Mouse (Mus musculus) liver, embryonic 14.5 days (tissue): ENCODE measurements around the gene Ptafr. TPM values are rescaled to one million over a fixed set of nuclear protein-coding genes. Genes with fewer than 3 reads are reported as not detected.
A peak's percentile ranks its signal among the peaks of the same experiment; 100 is the strongest.

ENCODE experiments used
- ATAC-seq: fragments of 200-750 bp; cut with Nextera tagmentation; 2 replicates; pipeline ENCODE4 v1.8.0; 2017; ENCODE audit warnings: moderate number of reproducible peaks, mild to moderate bottlenecking, moderate library complexity; ENCODE audit not compliant: insufficient read depth
- DNase-seq, 3 experiments: peaks; one replicate each; pipeline ENCODE4 v3.0.0-alpha.2; 2012 to 2013; ENCODE audit warnings: low read depth in 3 of 3, low spot score in 3 of 3
- H3K27ac ChIP-seq: fragments of 300-500 bp; sonication (generic); 2 replicates; pipeline ENCODE4 v1.5.1; 2014; ENCODE audit warnings: moderate library complexity, mild to moderate bottlenecking, control low read depth, inconsistent platforms
- H3K27me3 ChIP-seq: fragments of 300-500 bp; sonication (generic); 2 replicates; pipeline ENCODE4 v1.6.1; 2014; ENCODE audit warnings: mild to moderate bottlenecking, low read length, moderate library complexity; ENCODE audit not compliant: control insufficient read depth, insufficient read depth
- H3K36me3 ChIP-seq: fragments of 300-500 bp; sonication (generic); replicated peaks from 2 replicates; pipeline ENCODE4 v1.6.1; 2014; ENCODE audit warnings: low read depth; ENCODE audit not compliant: control insufficient read depth, insufficient read depth
- H3K4me1 ChIP-seq, 2 experiments: fragments of 200-500 bp in 1 of 2; fragments of 300-500 bp in 1 of 2; sonication (generic) in 1 of 2; replicated peaks; 2 replicates each; pipeline ENCODE4 v1.6.1; 2012 to 2014; ENCODE audit warnings: antibody characterized with exemption in 1 of 2, inconsistent platforms in 1 of 2, low read length in 1 of 2; ENCODE audit not compliant: control insufficient read depth in 2 of 2, insufficient read depth in 2 of 2
- H3K4me2 ChIP-seq: fragments of 300-500 bp; sonication (generic); 2 replicates; pipeline ENCODE4 v1.6.1; 2014; ENCODE audit warnings: low read depth, mild to moderate bottlenecking, control low read depth, moderate library complexity
- H3K4me3 ChIP-seq, 2 experiments: fragments of 200-500 bp in 1 of 2; fragments of 300-500 bp in 1 of 2; sonication (generic) in 1 of 2; 2 replicates each; pipeline ENCODE4 v1.5.1; 2012 to 2014; ENCODE audit warnings: low read depth in 2 of 2, low read length in 2 of 2, mild to moderate bottlenecking in 2 of 2, control low read depth in 1 of 2, inconsistent platforms in 1 of 2, moderate library complexity in 1 of 2; ENCODE audit not compliant: insufficient read depth in 1 of 2
- H3K9ac ChIP-seq: fragments of 300-500 bp; sonication (generic); replicated peaks from 2 replicates; pipeline ENCODE4 v1.6.1; 2014; ENCODE audit warnings: mild to moderate bottlenecking, control low read depth, moderate library complexity
- H3K9me3 ChIP-seq: fragments of 300-500 bp; sonication (generic); 2 replicates; pipeline ENCODE4 v1.6.1; 2016; ENCODE audit warnings: low read length, mixed read lengths; ENCODE audit not compliant: control insufficient read depth
- CTCF ChIP-seq: IDR thresholded peaks from 2 replicates; pipeline ENCODE4 v1.5.1; 2016; ENCODE audit warnings: antibody characterized with exemption, low read depth, control low read depth
- EP300 ChIP-seq: IDR thresholded peaks from 2 replicates; pipeline ENCODE4 v1.6.1; 2016; ENCODE audit warnings: antibody characterized with exemption, low read depth
- WGBS: fragments of 180-500 bp; shearing (Covaris S2); extraction: QIAGEN DNeasy Blood & Tissue Kit; methylation state at CpG from one replicate; pipeline ENCODE4 v1.1.7; 2014; ENCODE audit not compliant: insufficient replicate concordance; 5-methylcytosine and 5-hydroxymethylcytosine counted together
- polyA plus RNA-seq, 2 experiments: library from polyadenylated mRNA; depleted of rRNA in 1 of 2; stranded (reverse) in 1 of 2; unstranded in 1 of 2; fragments of >200 nt; fragmentation: Nextera tagmentation in 1 of 2; extraction: Ambion mirVana in 1 of 2; gene quantifications; 2 replicates each; pipeline versions ENCODE4 v1.2.1 to v1.2.3; 2012 to 2014

The Ptafr gene
- polyA plus RNA-seq, 2 experiments, result 0.25 to 0.61 TPM

GRCm38 (mm10) chr4:132618850-132619375, 55.0 kb downstream of the Ptafr start:
- DNase-seq (no peak), ATAC-seq (no peak)
- TF ChIP-seq CTCF (no peak), EP300 (no peak)
- H3K4me3 ChIP-seq, result no peak overlapping the region
- WGBS, result 71% methylated on average over 10 of the region's 10 CpGs
- no peak overlapping the region for H3K4me2 ChIP-seq
- H3K9me3 ChIP-seq, result no peaks in the 10 kb centered on the region; the same call in 1 of the 2 replicates
- no peak overlapping the region for H3K9ac ChIP-seq
- H3K4me1 ChIP-seq, result peaks cover 9% of the 10 kb centered on the region in 2 experiments
- no peaks in the 10 kb centered on the region for H3K27me3 ChIP-seq
- no peak overlapping the region for H3K27ac ChIP-seq
- H3K36me3 ChIP-seq, result no peaks in the 10 kb centered on the region

- Histone ChIP-seq H3K4me2 (no peak overlapping the region), H3K36me3 (no peaks in the 10 kb centered on the region), H3K27ac (no peak overlapping the region), H3K4me1 (peaks cover 18 to 19% of the 10 kb centered on the region in 2 experiments), H3K9ac (no peak overlapping the region), H3K4me3 (no peak overlapping the region), H3K27me3 (no peaks in the 10 kb centered on the region), H3K9me3 (no peaks in the 10 kb centered on the region; the same call in 1 of the 2 replicates)
- WGBS, result 80% methylated on average over 4 of the region's 4 CpGs
- DNase-seq, result no peak
- TF ChIP-seq EP300, result no peak
- TF ChIP-seq CTCF, result peak; percentile 66
- no peak for ATAC-seq
Observed at GRCm38 (mm10) chr4:132620134-132620533, 56.3 kb downstream of the Ptafr start.

GRCm38 (mm10) chr4:132621287-132622068, 57.6 kb downstream of the Ptafr start:
- H3K9me3 ChIP-seq, result no peaks in the 10 kb centered on the region
- no peak overlapping the region for H3K9ac ChIP-seq
- WGBS, result 60% methylated on average over 7 of the region's 7 CpGs
- no peak overlapping the region for H3K4me3 ChIP-seq
- H3K27ac ChIP-seq, result no peak overlapping the region; the same call in 1 of the 2 replicates
- ATAC-seq (no peak), DNase-seq (no peak)
- no peaks in the 10 kb centered on the region for H3K36me3 ChIP-seq
- H3K4me2 ChIP-seq, result no peak overlapping the region
- H3K4me1 ChIP-seq, result peaks cover 23 to 24% of the 10 kb centered on the region in 2 experiments
- no peaks in the 10 kb centered on the region for H3K27me3 ChIP-seq
- TF ChIP-seq EP300, result no peak
- TF ChIP-seq CTCF, result no peak

GRCm38 (mm10) chr4:132624034-132624657, 60.3 kb downstream of the Ptafr start:
- ATAC-seq (peak; percentile 97), DNase-seq (peak; percentile 89 to 91 (median 90))
- Histone ChIP-seq H3K36me3 (no peaks in the 10 kb centered on the region), H3K4me3 (0 out of 4 replicates have a peak overlapping the region, but pooled peaks of 1 of the 2 experiments have one; percentile 7), H3K4me1 (peaks cover 24% of the 10 kb centered on the region in 2 experiments), H3K27ac (peak overlapping the region; percentile 95), H3K27me3 (no peaks in the 10 kb centered on the region), H3K9ac (peak overlapping the region; percentile 43), H3K9me3 (no peaks in the 10 kb centered on the region), H3K4me2 (peak overlapping the region; percentile 69)
- 22% methylated on average over 5 of the region's 5 CpGs for WGBS
- peak; percentile 77 for TF ChIP-seq EP300
- no peak for TF ChIP-seq CTCF

GRCm38 (mm10) chr4:132628830-132629229, 65.0 kb downstream of the Ptafr start:
- TF ChIP-seq CTCF (peak; percentile 89), EP300 (no peak)
- Histone ChIP-seq H3K36me3 (no peaks in the 10 kb centered on the region), H3K4me1 (peaks cover 19 to 22% of the 10 kb centered on the region in 2 experiments), H3K9me3 (no peaks in the 10 kb centered on the region), H3K27ac (no peak overlapping the region), H3K4me2 (no peak overlapping the region), H3K27me3 (no peaks in the 10 kb centered on the region), H3K9ac (no peak overlapping the region), H3K4me3 (no peak overlapping the region)
- DNase-seq (peak; percentile 52 to 58 (median 54)), ATAC-seq (no peak)
- 8% methylated on average over 2 of the region's 2 CpGs for WGBS

Other genes starting within 250 kb of the Ptafr start
- gene Trnau1ap, start 234.5 kb upstream of the Ptafr start, polyA plus RNA-seq (2012; rRNA removed), result 7.0 and 8.8 TPM in 2 replicates
- 36.6 and 36.7 TPM in 2 replicates for gene Trnau1ap, start 234.5 kb upstream of the Ptafr start, polyA plus RNA-seq (2014; fragmentation: Nextera tagmentation; extraction: Ambion mirVana)
- 21.5 and 22.2 TPM in 2 replicates for gene Rcc1, start 210.5 kb upstream of the Ptafr start, polyA plus RNA-seq (2012; rRNA removed)
- gene Rcc1, start 210.5 kb upstream of the Ptafr start, polyA plus RNA-seq (2014; fragmentation: Nextera tagmentation; extraction: Ambion mirVana), result 27.2 and 32.0 TPM in 2 replicates
- 6.2 and 7.4 TPM in 2 replicates for gene Phactr4, start 141.6 kb upstream of the Ptafr start, polyA plus RNA-seq (2012; rRNA removed)
- 10.9 and 14.0 TPM in 2 replicates for gene Phactr4, start 141.6 kb upstream of the Ptafr start, polyA plus RNA-seq (2014; fragmentation: Nextera tagmentation; extraction: Ambion mirVana)
- 4.0 and 4.3 TPM in 2 replicates for gene Med18, start 100.1 kb upstream of the Ptafr start, polyA plus RNA-seq (2012; rRNA removed)
- gene Med18, start 100.1 kb upstream of the Ptafr start, polyA plus RNA-seq (2014; fragmentation: Nextera tagmentation; extraction: Ambion mirVana), result 3.4 and 3.9 TPM in 2 replicates
- 3.4 TPM in 2 replicates for gene Sesn2, start 53.6 kb upstream of the Ptafr start, polyA plus RNA-seq (2012; rRNA removed)
- 3.3 and 4.1 TPM in 2 replicates for gene Sesn2, start 53.6 kb upstream of the Ptafr start, polyA plus RNA-seq (2014; fragmentation: Nextera tagmentation; extraction: Ambion mirVana)
- 544 and 902 TPM in 2 replicates for gene Atpif1, start 30.4 kb upstream of the Ptafr start, polyA plus RNA-seq (2012; rRNA removed)
- gene Atpif1, start 30.4 kb upstream of the Ptafr start, polyA plus RNA-seq (2014; fragmentation: Nextera tagmentation; extraction: Ambion mirVana), result 1,811 and 1,820 TPM in 2 replicates
- 47.6 and 84.2 TPM in 2 replicates for gene Dnajc8, start 28.5 kb upstream of the Ptafr start, polyA plus RNA-seq (2012; rRNA removed)
- 109 and 111 TPM in 2 replicates for gene Dnajc8, start 28.5 kb upstream of the Ptafr start, polyA plus RNA-seq (2014; fragmentation: Nextera tagmentation; extraction: Ambion mirVana)
- 11.5 and 12.0 TPM in 2 replicates for gene Eya3, start 74.9 kb downstream of the Ptafr start, polyA plus RNA-seq (2012; rRNA removed)
- gene Eya3, start 74.9 kb downstream of the Ptafr start, polyA plus RNA-seq (2014; fragmentation: Nextera tagmentation; extraction: Ambion mirVana), result 13.5 and 14.6 TPM in 2 replicates
- gene Xkr8, start 168.5 kb downstream of the Ptafr start, polyA plus RNA-seq (2012; rRNA removed), result 1.9 and 2.1 TPM in 2 replicates
- 3.3 and 3.5 TPM in 2 replicates for gene Xkr8, start 168.5 kb downstream of the Ptafr start, polyA plus RNA-seq (2014; fragmentation: Nextera tagmentation; extraction: Ambion mirVana)
- 0.92 and 1.1 TPM in 2 replicates for gene Smpdl3b, start 193.2 kb downstream of the Ptafr start, polyA plus RNA-seq (2012; rRNA removed)
- gene Smpdl3b, start 193.2 kb downstream of the Ptafr start, polyA plus RNA-seq (2014; fragmentation: Nextera tagmentation; extraction: Ambion mirVana), result 1.2 and 1.3 TPM in 2 replicates
- 43.2 and 55.6 TPM in 2 replicates for gene Rpa2, start 204.3 kb downstream of the Ptafr start, polyA plus RNA-seq (2012; rRNA removed)
- gene Rpa2, start 204.3 kb downstream of the Ptafr start, polyA plus RNA-seq (2014; fragmentation: Nextera tagmentation; extraction: Ambion mirVana), result 95.7 and 104 TPM in 2 replicates
- 2.0 and 2.3 TPM in 2 replicates for gene Themis2, start 232.3 kb downstream of the Ptafr start, polyA plus RNA-seq (2012; rRNA removed)
- 2.5 and 2.6 TPM in 2 replicates for gene Themis2, start 232.3 kb downstream of the Ptafr start, polyA plus RNA-seq (2014; fragmentation: Nextera tagmentation; extraction: Ambion mirVana)